Mouse (Mus musculus) v-Abl transformed pro-B cells (cell line): ENCODE data around the gene Ptpro.

ENCODE experiments used
- in situ Hi-C, 2 experiments: fragments of 400-800 bp; cut with MboI; formaldehyde crosslinking; loops; one replicate each; pipeline ENCODE4 v1.15.1; 2025; ENCODE audit not compliant: unreplicated experiment in 2 of 2

The Ptpro gene

GRCm38 (mm10) chr6:137252194-137252886, at the start of gene Ptpro:
Ptpro (plus strand) TSS chr6:137252319.
- in situ Hi-C loops: no loop called here

GRCm38 (mm10) chr6:137202661-137203060, 49.5 kb upstream of the Ptpro start:
- in situ Hi-C loops: loop anchor here (10.0 to 25.0 kb wide), 2 partner anchors 510 to 522 kb away; no protein-coding TSS in a partner anchor

- in situ Hi-C loops: loop anchor here (10.0 to 25.0 kb wide), 2 partner anchors 506 to 519 kb away; no protein-coding TSS in a partner anchor
These were observed 46.3 kb upstream of the Ptpro start for GRCm38 (mm10) chr6:137205662-137206400.

- in situ Hi-C loops: loop anchor here (10.0 to 25.0 kb wide), 2 partner anchors 505 to 518 kb away; no protein-coding TSS in a partner anchor
These were observed 45.0 kb upstream of the Ptpro start for GRCm38 (mm10) chr6:137207126-137207525.

GRCm38 (mm10) chr6:137209992-137210391, 42.1 kb upstream of the Ptpro start:
- in situ Hi-C loops: loop anchor here (10.0 to 25.0 kb wide), 2 partner anchors 502 to 515 kb away; no protein-coding TSS in a partner anchor

- in situ Hi-C loops: loop anchor here in 1 of 2 experiments (25.0 kb wide), 1 partner anchor 501 kb away; no protein-coding TSS in a partner anchor
These were observed 41.1 kb upstream of the Ptpro start for GRCm38 (mm10) chr6:137210991-137211390.

GRCm38 (mm10) chr6:137211441-137211840, 40.7 kb upstream of the Ptpro start:
- in situ Hi-C loops: loop anchor here in 1 of 2 experiments (25.0 kb wide), 1 partner anchor 501 kb away; no protein-coding TSS in a partner anchor

GRCm38 (mm10) chr6:137217841-137218463, 34.2 kb upstream of the Ptpro start:
- in situ Hi-C loops: loop anchor here in 1 of 2 experiments (25.0 kb wide), 1 partner anchor 494 kb away; no protein-coding TSS in a partner anchor

GRCm38 (mm10) chr6:137252887-137253242, 746 bp downstream of the Ptpro start:
- in situ Hi-C loops: no loop called here

- in situ Hi-C loops: no loop called here
These were observed 1.3 kb downstream of the Ptpro start for GRCm38 (mm10) chr6:137253415-137253814.

GRCm38 (mm10) chr6:137261033-137261432, 8.9 kb downstream of the Ptpro start:
- in situ Hi-C loops: no loop called here

GRCm38 (mm10) chr6:137262087-137262486, 10.0 kb downstream of the Ptpro start:
- in situ Hi-C loops: no loop called here

- in situ Hi-C loops: no loop called here
These were observed 15.9 kb downstream of the Ptpro start for GRCm38 (mm10) chr6:137268019-137268418.

- in situ Hi-C loops: no loop called here
These were observed 16.5 kb downstream of the Ptpro start for GRCm38 (mm10) chr6:137268592-137268991.

GRCm38 (mm10) chr6:137272513-137272912, 20.4 kb downstream of the Ptpro start:
- in situ Hi-C loops: no loop called here

GRCm38 (mm10) chr6:137277587-137277994, 25.5 kb downstream of the Ptpro start:
- in situ Hi-C loops: no loop called here

GRCm38 (mm10) chr6:137279576-137279975, 27.5 kb downstream of the Ptpro start:
- in situ Hi-C loops: no loop called here

- in situ Hi-C loops: no loop called here
These were observed 29.5 kb downstream of the Ptpro start for GRCm38 (mm10) chr6:137281541-137282049.

GRCm38 (mm10) chr6:137282050-137282449, 29.9 kb downstream of the Ptpro start:
- in situ Hi-C loops: no loop called here

GRCm38 (mm10) chr6:137286376-137286775, 34.3 kb downstream of the Ptpro start:
- in situ Hi-C loops: no loop called here

GRCm38 (mm10) chr6:137287788-137288187, 35.7 kb downstream of the Ptpro start:
- in situ Hi-C loops: no loop called here
